In the genomic region with DNA sequence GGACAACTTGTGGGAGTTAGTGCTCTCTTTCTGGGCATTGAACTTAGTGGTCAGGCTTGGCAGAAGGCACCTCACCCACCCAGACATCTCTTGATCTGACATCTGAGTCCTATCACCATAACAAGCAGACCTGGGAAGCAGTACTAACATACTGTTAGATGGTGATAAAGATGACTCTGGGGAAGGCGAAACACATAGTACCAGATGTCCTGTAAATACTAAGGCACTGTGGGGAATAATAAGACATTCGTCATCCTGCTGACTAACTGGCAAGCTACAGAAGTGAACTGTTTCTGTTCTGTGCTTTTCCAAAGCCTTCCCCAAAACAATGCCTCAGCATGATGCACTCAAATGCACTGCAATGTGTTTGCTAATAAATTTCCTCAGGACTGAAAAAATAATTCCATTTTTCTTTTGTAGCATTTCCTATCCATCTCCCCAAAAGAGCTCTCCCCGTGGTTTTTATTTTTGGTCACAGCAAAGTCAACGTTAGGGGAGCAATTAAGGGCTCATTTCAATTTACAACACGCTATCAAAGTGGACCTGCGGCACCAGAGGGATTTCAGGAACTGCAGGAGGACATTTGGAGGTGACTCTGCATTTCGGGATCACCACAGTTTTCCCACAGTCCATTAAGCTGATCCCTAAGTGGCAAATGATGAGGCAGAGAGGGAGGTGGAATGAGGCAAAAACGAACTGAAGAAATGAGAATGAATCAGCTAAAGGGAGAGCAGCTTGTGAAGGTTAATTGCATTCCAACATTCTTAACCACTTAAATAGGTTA, we compare ENCODE assay signal across 15 mouse cellular contexts. TPM values are rescaled to one million over a fixed set of nuclear protein-coding genes. Genes with fewer than 3 reads are reported as not detected.
A peak's percentile ranks its signal among the peaks of the same experiment; 100 is the strongest.
DNase-seq lines count a peak whose midpoint lies in the region; ATAC-seq and TF ChIP-seq lines count a peak whose summit lies in the region.
"Had no signal": no experiment of that assay in that cellular context is flagged by ENCODE, and none has a peak within 500 bp of the region (broad histone marks: within the 10 kb centered on the region; RNA-seq: fewer than 3 reads in every experiment).

No protein-coding gene starts in this region.

- ATAC-seq in frontal cortex, adult (ENCODE audit: low TSS enrichment): peak; percentile 74
- no peak for ATAC-seq in liver, postnatal 0 days
- no peak for ATAC-seq in liver, embryonic 12.5 days
- ATAC-seq in Patski: peak; percentile 26
- ATAC-seq in neural tube, embryonic 14.5 days (ENCODE audit: low read depth): peak; percentile 84; the same call in 1 of the 2 replicates
- ATAC-seq: midbrain, embryonic 13.5 days had no signal

- no peak overlapping the region for H3K9ac ChIP-seq in liver, postnatal 0 days (replicated peaks)
- no peak overlapping the region for H3K9ac ChIP-seq in liver, embryonic 12.5 days
- no peak overlapping the region for H3K9ac ChIP-seq in neural tube, embryonic 14.5 days (replicated peaks; ENCODE audit: low read depth, low read length)
- H3K9ac ChIP-seq: limb, embryonic 13.5 days; lung, embryonic 14.5 days; midbrain, embryonic 13.5 days had no signal

- CTCF ChIA-PET in Patski (lab: Charles Lee): interaction anchor here (0.9 kb wide), 1 partner anchor 8 kb away, joined by 3 read pairs; no protein-coding TSS in a partner anchor

- in situ Hi-C loops in Patski (cut with MboI; ENCODE audit: low pct_unique_long_range_greater_than_20kb): loop anchor here (25.0 kb wide), 1 partner anchor 719 kb away; no protein-coding TSS in a partner anchor

- no peak for TF ChIP-seq CTCF in liver, postnatal 0 days (IDR thresholded peaks at IDR 0.05; ENCODE audit: low read depth)
- no peak for TF ChIP-seq CTCF in Patski (IDR thresholded peaks at IDR 0.05)

- no peak for DNase-seq in frontal cortex, postnatal 14 days (ENCODE audit: low spot score in 2 of 2)
- no peak for DNase-seq in liver, postnatal 0 days
- no peak for DNase-seq in Patski (ENCODE audit: low read depth, low spot score)
- no peak for DNase-seq in kidney, postnatal 14 days
- DNase-seq: cerebellum, postnatal 36 days; heart, adult 2 months; heart, postnatal 14 days; kidney, adult 2 months; lung, embryonic 14.5 days; right cerebral cortex, postnatal 25 days had no signal

- peaks cover 6% of the 10 kb centered on the region; the same call in 1 of the 2 replicates for H3K4me1 ChIP-seq in liver, postnatal 0 days (ENCODE audit: insufficient read depth)
- H3K4me1 ChIP-seq in liver, embryonic 12.5 days: peaks cover 7% of the 10 kb centered on the region; the same call in 1 of the 2 replicates
- peaks cover 7% of the 10 kb centered on the region; the same call in 1 of the 2 replicates for H3K4me1 ChIP-seq in neural tube, embryonic 14.5 days (ENCODE audit: control insufficient read depth, insufficient read depth, low read length)

- 55% methylated on average over 8 of the region's 8 CpGs for WGBS in liver, postnatal 0 days (ENCODE audit: insufficient replicate concordance)
- 39% methylated on average over 8 of the region's 8 CpGs for WGBS in liver, embryonic 12.5 days (ENCODE audit: insufficient replicate concordance)
- 10% methylated on average over 8 of the region's 8 CpGs for WGBS in neural tube, embryonic 14.5 days

- H3K9me3 ChIP-seq in liver, postnatal 0 days (ENCODE audit: low read length): no peaks in the 10 kb centered on the region
- H3K9me3 ChIP-seq in liver, embryonic 12.5 days (replicated peaks): no peaks in the 10 kb centered on the region
- no peaks in the 10 kb centered on the region for H3K9me3 ChIP-seq in neural tube, embryonic 14.5 days (ENCODE audit: control insufficient read depth, low read length)
- H3K9me3 ChIP-seq: limb, embryonic 13.5 days; midbrain, embryonic 13.5 days had no signal

- H3K4me2 ChIP-seq in liver, postnatal 0 days (ENCODE audit: low read depth, low read length): no peak overlapping the region
- H3K4me2 ChIP-seq in liver, embryonic 12.5 days: no peak overlapping the region
- no peak overlapping the region for H3K4me2 ChIP-seq in neural tube, embryonic 14.5 days (ENCODE audit: low read depth, low read length)
- H3K4me2 ChIP-seq: limb, embryonic 13.5 days; lung, embryonic 14.5 days; midbrain, embryonic 13.5 days had no signal

- no peak overlapping the region for H3K4me3 ChIP-seq in liver, postnatal 0 days (ENCODE audit: low read depth, low read length)
- H3K4me3 ChIP-seq in liver, embryonic 12.5 days: no peak overlapping the region
- no peak overlapping the region for H3K4me3 ChIP-seq in neural tube, embryonic 14.5 days (ENCODE audit: low read depth, low read length)
- H3K4me3 ChIP-seq: heart, adult 2 months; limb, embryonic 13.5 days; midbrain, embryonic 13.5 days had no signal

- no peak overlapping the region for H3K27ac ChIP-seq in liver, postnatal 0 days (ENCODE audit: low read depth)
- no peak overlapping the region for H3K27ac ChIP-seq in liver, embryonic 12.5 days
- no peak overlapping the region for H3K27ac ChIP-seq in neural tube, embryonic 14.5 days (ENCODE audit: low read depth, low read length)
- H3K27ac ChIP-seq: heart, adult 2 months; limb, embryonic 13.5 days; midbrain, embryonic 13.5 days had no signal

- H3K27me3 ChIP-seq in liver, postnatal 0 days (ENCODE audit: insufficient read depth, low read length): no peaks in the 10 kb centered on the region
- H3K27me3 ChIP-seq in liver, embryonic 12.5 days (replicated peaks): no peaks in the 10 kb centered on the region
- no peaks in the 10 kb centered on the region for H3K27me3 ChIP-seq in Patski
- peaks cover 2% of the 10 kb centered on the region; the same call in 1 of the 2 replicates for H3K27me3 ChIP-seq in neural tube, embryonic 14.5 days (ENCODE audit: control insufficient read depth, insufficient read depth, low read length)
- H3K27me3 ChIP-seq: limb, embryonic 13.5 days; midbrain, embryonic 13.5 days had no signal

- peak; percentile 12; the same call in 1 of the 2 replicates for TF ChIP-seq EP300 in liver, postnatal 0 days (IDR thresholded peaks at IDR 0.05; ENCODE audit: low read depth)

- H3K36me3 ChIP-seq in liver, postnatal 0 days (replicated peaks; ENCODE audit: insufficient read depth, low read length): no peaks in the 10 kb centered on the region
- H3K36me3 ChIP-seq in liver, embryonic 12.5 days: no peaks in the 10 kb centered on the region
- H3K36me3 ChIP-seq in neural tube, embryonic 14.5 days (ENCODE audit: control insufficient read depth, insufficient read depth, low read length): no peaks in the 10 kb centered on the region
- H3K36me3 ChIP-seq: limb, embryonic 13.5 days; midbrain, embryonic 13.5 days had no signal

- POLR2A ChIA-PET in Patski (lab: Charles Lee): interaction anchor here (1.2 kb wide), 1 partner anchor 42 kb away, joined by 3 read pairs; no protein-coding TSS in a partner anchor

RNA-seq across cellular contexts. Expression of a gene that starts 41.2 kb away (rescaled TPM):
- 33.9 and 51.2 TPM in 2 replicates for polyA plus RNA-seq in liver, postnatal 0 days (2015; fragmentation: Nextera tagmentation; extraction: Ambion mirVana)
- 59.7 and 61.2 TPM in 2 replicates for polyA plus RNA-seq in liver, embryonic 12.5 days (2016; fragmentation: Nextera tagmentation; extraction: Ambion mirVana)
- 115 TPM for polyA plus RNA-seq in Patski (2021)
- 113 and 119 TPM in 2 replicates for polyA plus RNA-seq in neural tube, embryonic 14.5 days (2014; fragmentation: Nextera tagmentation; extraction: Ambion mirVana)

Comparison
In these comparisons a context has a peak if more than half of its experiments do, and no peak if none do; other contexts are left out.
1. ATAC-seq: peak in frontal cortex, adult (single experiment), Patski (single experiment) and neural tube, embryonic 14.5 days (single experiment); none in liver, postnatal 0 days (single experiment) and liver, embryonic 12.5 days (single experiment).